Comparison of ENCODE assay signal across 22 mouse cellular contexts in the genomic region with DNA sequence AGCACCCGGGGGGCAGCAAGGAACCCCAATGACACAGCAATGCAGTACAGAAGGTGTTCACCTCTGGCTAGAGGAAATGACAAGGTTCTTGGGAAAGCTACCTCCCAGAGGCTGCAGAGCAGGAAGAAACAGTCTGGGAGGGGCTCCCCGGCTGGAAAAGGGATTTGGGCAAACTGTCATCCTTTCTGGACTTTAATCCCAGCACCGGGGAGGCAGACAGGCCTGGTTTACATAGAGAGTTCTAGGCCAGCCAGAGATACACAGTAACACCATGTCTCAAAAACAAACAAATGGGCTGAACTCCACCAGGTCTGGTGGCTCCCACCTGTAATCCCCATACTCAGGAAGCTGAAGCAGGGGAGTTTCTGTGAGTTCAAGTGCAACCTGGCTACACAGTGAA. TPM values are rescaled to one million over a fixed set of nuclear protein-coding genes. Genes with fewer than 3 reads are reported as not detected.
DNase-seq lines count a peak whose midpoint lies in the region; ATAC-seq and TF ChIP-seq lines count a peak whose summit lies in the region.
"Had no signal": no experiment of that assay in that cellular context is flagged by ENCODE, and none has a peak within 500 bp of the region (broad histone marks: within the 10 kb centered on the region; RNA-seq: fewer than 3 reads in every experiment).

No protein-coding gene starts in this region.

- DNase-seq in embryonic facial prominence, embryonic 10.5 days (ENCODE audit: low spot score), result no peak
- DNase-seq in kidney, adult 2 months, result peak; percentile 27
- DNase-seq in limb, embryonic 10.5 days (ENCODE audit: low spot score), result no peak
- no peak for DNase-seq in midbrain, postnatal 0 days (ENCODE audit: low spot score)
- DNase-seq in right cerebral cortex, adult 18-20 months, result no peak
- DNase-seq: adrenal gland, postnatal 10 days; gastrocnemius, postnatal 10 days; heart, postnatal 36 days; layer of hippocampus, postnatal 36 days; liver, embryonic 13.5 days; lung, adult 18-20 months; right cerebral cortex, postnatal 4 days had no signal

- no peak for ATAC-seq in embryonic facial prominence, embryonic 13.5 days (ENCODE audit: insufficient number of reproducible peaks, insufficient read depth, low FRiP score, low TSS enrichment, low read depth)
- ATAC-seq in kidney, embryonic 14.5 days (ENCODE audit: low FRiP score, low TSS enrichment), result no peak
- ATAC-seq in midbrain, postnatal 0 days (ENCODE audit: low FRiP score), result no peak
- ATAC-seq: forebrain, embryonic 16.5 days; lung, postnatal 0 days; Patski had no signal

- H3K4me3 ChIP-seq in embryonic facial prominence, embryonic 13.5 days, result no peak overlapping the region
- H3K4me3 ChIP-seq in embryonic facial prominence, embryonic 10.5 days, result no peak overlapping the region
- H3K4me3 ChIP-seq in kidney, adult 2 months (ENCODE audit: insufficient read depth, low read depth, low read length), result no peak overlapping the region
- H3K4me3 ChIP-seq in kidney, embryonic 14.5 days (ENCODE audit: low read length), result no peak overlapping the region
- no peak overlapping the region for H3K4me3 ChIP-seq in limb, embryonic 10.5 days
- no peak overlapping the region for H3K4me3 ChIP-seq in midbrain, postnatal 0 days (ENCODE audit: low read depth, low read length)

- no peak for TF ChIP-seq CTCF in kidney, adult 2 months (conservative IDR thresholded peaks at IDR 0.05; ENCODE audit: insufficient read depth, insufficient read length, low read depth, low read length)
- TF ChIP-seq CTCF in midbrain, postnatal 0 days (IDR thresholded peaks at IDR 0.05), result no peak

- no peak overlapping the region for H3K27ac ChIP-seq in embryonic facial prominence, embryonic 13.5 days
- no peak overlapping the region for H3K27ac ChIP-seq in embryonic facial prominence, embryonic 10.5 days (replicated peaks)
- H3K27ac ChIP-seq in kidney, adult 2 months (ENCODE audit: insufficient read depth, low read depth, low read length), result no peak overlapping the region
- H3K27ac ChIP-seq in kidney, embryonic 14.5 days (ENCODE audit: low read depth, low read length), result no peak overlapping the region
- H3K27ac ChIP-seq in limb, embryonic 10.5 days, result peak overlapping the region; percentile 85; the same call in 1 of the 2 replicates
- no peak overlapping the region for H3K27ac ChIP-seq in midbrain, postnatal 0 days (ENCODE audit: low read depth, low read length)
- H3K27ac ChIP-seq: embryonic facial prominence, embryonic 12.5 days; hindbrain, embryonic 12.5 days; liver, embryonic 13.5 days; midbrain, embryonic 13.5 days had no signal

- TF ChIP-seq POLR2A in kidney, adult 2 months (IDR thresholded peaks at IDR 0.05; ENCODE audit: low read depth, low read length), result no peak

- H3K4me2 ChIP-seq in embryonic facial prominence, embryonic 13.5 days, result no peak overlapping the region
- no peak overlapping the region for H3K4me2 ChIP-seq in kidney, embryonic 14.5 days (replicated peaks; ENCODE audit: low read depth, low read length)
- H3K4me2 ChIP-seq in midbrain, postnatal 0 days (ENCODE audit: low read depth, low read length, poor library complexity, severe bottlenecking), result no peak overlapping the region

- 82% methylated on average over 3 of the region's 3 CpGs for WGBS in embryonic facial prominence, embryonic 13.5 days
- 81% methylated on average over 3 of the region's 3 CpGs for WGBS in embryonic facial prominence, embryonic 10.5 days
- WGBS in kidney, adult 2 months, result 64% methylated on average over 3 of the region's 3 CpGs
- 92% methylated on average over 3 of the region's 3 CpGs for WGBS in kidney, embryonic 14.5 days
- WGBS in limb, embryonic 10.5 days, result 90% methylated on average over 3 of the region's 3 CpGs
- WGBS in midbrain, postnatal 0 days, result 85% methylated on average over 3 of the region's 3 CpGs

- H3K36me3 ChIP-seq in embryonic facial prominence, embryonic 13.5 days, result no peaks in the 10 kb centered on the region
- H3K36me3 ChIP-seq in embryonic facial prominence, embryonic 10.5 days (replicated peaks), result no peaks in the 10 kb centered on the region
- H3K36me3 ChIP-seq in kidney, adult 2 months (ENCODE audit: control insufficient read depth, insufficient read depth, low read length), result no peaks in the 10 kb centered on the region
- no peaks in the 10 kb centered on the region for H3K36me3 ChIP-seq in kidney, embryonic 14.5 days (ENCODE audit: control insufficient read depth, insufficient read depth, low read length)
- no peaks in the 10 kb centered on the region for H3K36me3 ChIP-seq in limb, embryonic 10.5 days
- no peaks in the 10 kb centered on the region for H3K36me3 ChIP-seq in midbrain, postnatal 0 days (ENCODE audit: insufficient read depth, low read length)
- H3K36me3 ChIP-seq: embryonic facial prominence, embryonic 12.5 days; G1E; hindbrain, embryonic 12.5 days; liver, embryonic 13.5 days; midbrain, embryonic 13.5 days had no signal

- peak overlapping the region; percentile 74; the same call in 1 of the 2 replicates for H3K9ac ChIP-seq in embryonic facial prominence, embryonic 13.5 days
- no peak overlapping the region for H3K9ac ChIP-seq in kidney, embryonic 14.5 days (ENCODE audit: low read depth, low read length)
- H3K9ac ChIP-seq in midbrain, postnatal 0 days (replicated peaks; ENCODE audit: low read length, poor library complexity, severe bottlenecking), result no peak overlapping the region
- H3K9ac ChIP-seq: embryonic facial prominence, embryonic 12.5 days; midbrain, embryonic 13.5 days had no signal

- H3K9me3 ChIP-seq in embryonic facial prominence, embryonic 13.5 days, result 0 out of 2 replicates have a peak, but pooled peaks cover 7% of the 10 kb centered on the region
- H3K9me3 ChIP-seq in embryonic facial prominence, embryonic 10.5 days, result peaks cover 4% of the 10 kb centered on the region; the same call in 1 of the 2 replicates
- H3K9me3 ChIP-seq in kidney, embryonic 14.5 days (ENCODE audit: control insufficient read depth, low read length), result peaks cover 5% of the 10 kb centered on the region; the same call in 1 of the 2 replicates
- no peaks in the 10 kb centered on the region; the same call in 1 of the 2 replicates for H3K9me3 ChIP-seq in limb, embryonic 10.5 days (replicated peaks)
- no peaks in the 10 kb centered on the region for H3K9me3 ChIP-seq in midbrain, postnatal 0 days (ENCODE audit: low read length)
- H3K9me3 ChIP-seq: hindbrain, embryonic 12.5 days had no signal

- H3K27me3 ChIP-seq in embryonic facial prominence, embryonic 13.5 days, result no peaks in the 10 kb centered on the region
- no peaks in the 10 kb centered on the region for H3K27me3 ChIP-seq in embryonic facial prominence, embryonic 10.5 days (replicated peaks; ENCODE audit: low read depth, poor library complexity, severe bottlenecking)
- H3K27me3 ChIP-seq in kidney, adult 2 months (replicated peaks; ENCODE audit: control insufficient read depth, insufficient read depth, low read length), result no peaks in the 10 kb centered on the region
- no peaks in the 10 kb centered on the region for H3K27me3 ChIP-seq in kidney, embryonic 14.5 days (ENCODE audit: control insufficient read depth, insufficient read depth, low read length)
- no peaks in the 10 kb centered on the region for H3K27me3 ChIP-seq in limb, embryonic 10.5 days (ENCODE audit: low read depth, poor library complexity, severe bottlenecking)
- H3K27me3 ChIP-seq in midbrain, postnatal 0 days (ENCODE audit: insufficient read depth, low read length), result no peaks in the 10 kb centered on the region
- H3K27me3 ChIP-seq: CH12.LX; embryonic facial prominence, embryonic 12.5 days; hindbrain, embryonic 12.5 days; liver, embryonic 13.5 days; midbrain, embryonic 13.5 days; Patski had no signal

- peaks cover 7% of the 10 kb centered on the region; the same call in 1 of the 2 replicates for H3K4me1 ChIP-seq in embryonic facial prominence, embryonic 13.5 days
- H3K4me1 ChIP-seq in embryonic facial prominence, embryonic 10.5 days, result peaks cover 27% of the 10 kb centered on the region
- no peaks in the 10 kb centered on the region; the same call in 1 of the 2 replicates for H3K4me1 ChIP-seq in kidney, adult 2 months (ENCODE audit: control insufficient read depth, insufficient read depth, low read length)
- peaks cover 5% of the 10 kb centered on the region; the same call in 1 of the 2 replicates for H3K4me1 ChIP-seq in kidney, embryonic 14.5 days (ENCODE audit: control insufficient read depth, insufficient read depth, low read length)
- H3K4me1 ChIP-seq in limb, embryonic 10.5 days, result peaks cover 19% of the 10 kb centered on the region
- no peaks in the 10 kb centered on the region for H3K4me1 ChIP-seq in midbrain, postnatal 0 days (ENCODE audit: insufficient read depth, low read length)

RNA-seq across cellular contexts. Expression of a gene that starts 14.4 kb away (rescaled TPM):
- polyA plus RNA-seq in embryonic facial prominence, embryonic 13.5 days (2015; fragmentation: Nextera tagmentation; extraction: Ambion mirVana), result 16.4 and 16.8 TPM in 2 replicates
- polyA plus RNA-seq in embryonic facial prominence, embryonic 10.5 days (2016; fragmentation: Nextera tagmentation; extraction: Ambion mirVana), result 14.2 and 14.6 TPM in 2 replicates
- polyA plus RNA-seq in kidney, adult 2 months (2012; rRNA removed), result 23.9 and 28.0 TPM in 2 replicates
- polyA plus RNA-seq in kidney, embryonic 14.5 days (2014; fragmentation: Nextera tagmentation; extraction: Ambion mirVana), result 11.0 and 12.4 TPM in 2 replicates
- 15.2 and 17.2 TPM in 2 replicates for polyA plus RNA-seq in limb, embryonic 10.5 days (2016; fragmentation: Nextera tagmentation; extraction: Ambion mirVana)
- total RNA-seq in midbrain, postnatal 0 days (2014; rRNA removed), result 11.8 and 14.0 TPM in 2 replicates
- polyA plus RNA-seq in midbrain, postnatal 0 days (2015; fragmentation: Nextera tagmentation; extraction: Ambion mirVana), result 12.1 and 13.4 TPM in 2 replicates

RNA-seq across cellular contexts. Expression of a gene that starts 45.9 kb away (rescaled TPM):
- 11.6 and 14.2 TPM in 2 replicates for polyA plus RNA-seq in embryonic facial prominence, embryonic 13.5 days (2015; fragmentation: Nextera tagmentation; extraction: Ambion mirVana)
- 7.4 and 8.0 TPM in 2 replicates for polyA plus RNA-seq in embryonic facial prominence, embryonic 10.5 days (2016; fragmentation: Nextera tagmentation; extraction: Ambion mirVana)
- polyA plus RNA-seq in kidney, adult 2 months (2012; rRNA removed), result 9.7 and 11.5 TPM in 2 replicates
- 15.9 and 17.4 TPM in 2 replicates for polyA plus RNA-seq in kidney, embryonic 14.5 days (2014; fragmentation: Nextera tagmentation; extraction: Ambion mirVana)
- polyA plus RNA-seq in limb, embryonic 10.5 days (2016; fragmentation: Nextera tagmentation; extraction: Ambion mirVana), result 7.9 and 9.1 TPM in 2 replicates
- total RNA-seq in midbrain, postnatal 0 days (2014; rRNA removed), result 11.3 and 14.9 TPM in 2 replicates
- polyA plus RNA-seq in midbrain, postnatal 0 days (2015; fragmentation: Nextera tagmentation; extraction: Ambion mirVana), result 2.5 and 2.7 TPM in 2 replicates
